Mouse (Mus musculus) cerebellum, adult 2 months (tissue): Measurements from ENCODE around the gene Wdr11.

ENCODE experiments used
- CTCF ChIP-seq: fragments of 200-500 bp; IDR thresholded peaks from 2 replicates; pipeline ENCODE4 v1.5.1; 2011; ENCODE audit warnings: low read depth, mild to moderate bottlenecking, control low read depth, low read length, moderate library complexity, borderline replicate concordance; ENCODE audit not compliant: insufficient read depth
- POLR2A ChIP-seq: fragments of 200-500 bp; IDR thresholded peaks from 2 replicates; pipeline ENCODE4 v1.6.1; 2011; ENCODE audit warnings: low read length, control low read depth, borderline replicate concordance; ENCODE audit not compliant: insufficient read depth

DNA sequence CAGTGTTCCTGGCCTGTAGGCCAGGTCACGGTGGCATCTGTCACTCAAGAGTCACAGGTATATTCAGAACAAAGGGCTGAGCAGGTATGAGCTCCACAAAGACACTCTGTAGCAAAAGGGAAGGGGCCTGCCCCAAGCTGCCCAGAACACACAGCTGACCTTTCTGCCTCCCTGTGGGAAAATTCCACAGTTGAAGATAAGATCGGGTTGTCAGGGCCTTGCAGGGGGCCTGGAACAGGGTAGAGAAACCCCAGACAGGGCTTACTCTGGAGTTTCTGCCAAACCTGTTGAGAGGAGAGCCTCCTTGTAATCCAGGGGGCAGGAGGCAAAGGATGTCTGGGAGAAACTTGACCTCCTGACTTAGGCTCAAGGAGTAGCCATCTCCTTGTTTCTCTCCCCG is 90.9 kb downstream of the Wdr11 start:
- no peak for TF ChIP-seq POLR2A
- no peak for TF ChIP-seq CTCF
